Mouse (Mus musculus) kidney, postnatal 36 days (tissue): ENCODE measurements around the gene Rnf126.
"Not testable (repeated sequence)": the region's sequence is repeated elsewhere in the genome, so short reads cannot be mapped to it uniquely, and the experiment has no call there.

ENCODE experiments used
- DNase-seq, 2 experiments: peaks; one replicate each; pipeline ENCODE4 v3.0.0; 2021 to 2022; ENCODE audit warnings: mixed read lengths in 2 of 2

The Rnf126 gene

GRCm38 (mm10) chr10:79765228-79765745 lies 1.5 kb downstream of the Rnf126 start:
- DNase-seq = peak in 1 of 2 experiments; percentile 55

DNA sequence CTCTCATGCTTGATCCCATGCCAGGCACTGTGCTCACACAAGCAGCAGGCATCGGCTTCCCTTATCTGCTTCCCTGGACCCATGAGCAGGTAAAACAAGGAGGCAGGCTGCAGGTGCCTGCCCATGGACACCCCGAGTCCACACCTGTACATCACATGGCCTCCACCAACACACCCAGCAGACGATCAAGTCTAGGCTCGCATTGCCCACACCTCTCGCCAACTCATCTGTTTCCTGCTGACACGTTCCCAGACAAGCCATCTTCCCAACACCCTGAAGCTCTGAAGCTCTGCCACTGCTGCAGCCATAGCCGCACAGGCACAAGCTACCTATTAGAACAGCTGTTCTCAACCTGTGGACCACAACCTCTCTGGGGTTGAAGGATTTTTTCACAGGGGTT lies 2.5 kb downstream of the Rnf126 start:
- DNase-seq = no peak

DNA sequence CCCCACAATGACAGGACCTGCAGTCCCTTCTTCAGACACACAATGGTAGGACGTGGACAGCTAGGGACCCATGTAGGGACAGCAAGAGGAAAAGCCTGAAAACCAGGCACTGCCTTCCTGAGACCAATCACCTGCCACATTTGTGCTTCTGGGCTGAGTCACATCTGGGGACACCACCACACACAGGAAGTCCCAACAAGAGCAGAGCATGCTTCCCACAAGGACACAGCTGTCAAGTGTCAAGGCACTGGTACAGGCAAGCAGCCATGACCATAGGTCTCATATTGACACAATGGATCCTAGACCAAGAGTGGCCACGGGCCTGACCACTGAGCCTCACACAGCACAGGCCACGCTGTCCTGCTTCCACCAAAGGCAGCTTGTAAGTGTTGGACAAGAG lies 3.9 kb downstream of the Rnf126 start:
- no peak for DNase-seq

- no peak for DNase-seq
Observed at GRCm38 (mm10) chr10:79760603-79761143, 6.1 kb downstream of the Rnf126 start.

GRCm38 (mm10) chr10:79759675-79760074 lies 7.1 kb downstream of the Rnf126 start:
- DNase-seq = not testable (repeated sequence)

- no peak for DNase-seq
Observed at GRCm38 (mm10) chr10:79756660-79757059, 10.1 kb downstream of the Rnf126 start.

GRCm38 (mm10) chr10:79755854-79756253 lies 10.9 kb downstream of the Rnf126 start:
- no peak for DNase-seq

DNA sequence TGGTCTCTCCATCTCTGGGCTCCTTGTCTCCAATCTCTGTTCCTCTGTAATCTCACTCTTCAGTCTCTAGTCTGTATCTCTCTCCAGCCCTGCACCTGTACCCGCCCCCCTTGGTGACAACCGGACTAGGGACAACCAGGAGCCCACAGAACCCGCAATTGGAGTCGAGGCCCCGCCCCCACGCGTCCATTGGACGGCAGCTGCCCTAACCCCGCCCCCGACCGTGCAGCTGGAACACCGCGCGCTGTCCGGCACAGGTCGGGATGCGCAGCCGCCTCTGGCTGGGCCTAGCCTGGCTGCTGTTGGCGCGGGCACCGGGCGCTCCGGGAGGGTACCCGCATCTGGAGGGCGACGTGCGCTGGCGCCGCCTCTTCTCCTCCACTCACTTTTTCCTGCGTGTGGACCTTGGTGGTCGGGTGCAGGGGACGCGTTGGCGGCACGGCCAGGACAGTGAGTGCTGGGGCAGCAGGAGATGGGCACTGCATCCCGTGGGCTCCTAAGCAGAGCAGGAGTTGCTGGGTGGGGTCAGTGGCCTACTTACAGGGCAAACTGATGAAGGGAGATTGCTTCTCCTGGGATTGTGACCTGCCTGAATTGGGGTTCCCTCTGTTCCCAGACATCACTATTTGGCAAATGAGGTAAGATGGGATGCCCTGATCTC lies 11.8 kb downstream of the Rnf126 start, which contains the start of gene Fgf22:
Gene Fgf22, plus strand, starts transcription at position 221 of the 661 bp plus-strand sequence.
- DNase-seq = peak; percentile 87 to 96

DNA sequence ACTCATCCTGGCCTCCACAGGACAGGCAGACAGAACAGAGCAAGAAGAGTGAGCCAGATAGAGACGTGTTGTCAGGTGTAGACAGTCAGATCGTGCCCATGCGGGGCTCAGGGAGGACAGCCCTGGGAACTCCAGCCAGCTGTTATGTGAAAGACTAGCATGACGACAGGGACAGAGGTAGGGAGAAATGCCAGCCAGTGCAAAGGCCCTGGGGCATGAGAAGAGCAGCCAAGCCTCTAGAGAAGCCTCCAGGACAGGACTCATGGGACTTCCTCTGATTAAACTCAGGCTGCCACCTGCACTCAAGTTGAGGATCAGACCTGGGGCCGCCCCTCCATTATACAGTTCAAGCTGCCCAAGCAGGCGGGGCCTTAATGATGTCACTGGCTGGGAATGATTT lies 18.3 kb downstream of the Rnf126 start:
- no peak for DNase-seq

DNA sequence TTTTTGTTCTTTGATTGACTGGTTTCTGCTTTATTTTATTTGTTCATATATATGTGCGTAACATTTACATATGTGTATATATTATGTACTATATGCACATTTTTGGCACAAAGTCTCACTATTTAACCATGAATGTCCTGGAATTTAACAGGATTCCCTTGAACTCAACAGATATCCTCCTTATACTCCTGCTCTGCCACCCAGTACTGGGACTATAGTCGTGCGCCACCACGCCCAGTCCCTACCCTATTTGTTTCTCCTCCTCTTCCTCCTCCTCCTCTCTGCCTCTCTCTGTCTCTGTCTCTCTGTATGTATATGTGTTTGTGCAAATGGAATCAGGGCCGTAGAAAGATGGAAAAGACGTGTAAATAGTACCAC lies 20.0 kb downstream of the Rnf126 start:
- DNase-seq = no peak

- peak; percentile 97 to 99 for DNase-seq
Observed at GRCm38 (mm10) chr10:79745898-79746773, 20.6 kb downstream of the Rnf126 start, which contains the start of gene Polrmt. Gene Polrmt, minus strand, starts transcription at chr10:79746581.

- DNase-seq = peak; percentile 38 to 53
Observed at GRCm38 (mm10) chr10:79745411-79745810, 21.3 kb downstream of the Rnf126 start.

DNA sequence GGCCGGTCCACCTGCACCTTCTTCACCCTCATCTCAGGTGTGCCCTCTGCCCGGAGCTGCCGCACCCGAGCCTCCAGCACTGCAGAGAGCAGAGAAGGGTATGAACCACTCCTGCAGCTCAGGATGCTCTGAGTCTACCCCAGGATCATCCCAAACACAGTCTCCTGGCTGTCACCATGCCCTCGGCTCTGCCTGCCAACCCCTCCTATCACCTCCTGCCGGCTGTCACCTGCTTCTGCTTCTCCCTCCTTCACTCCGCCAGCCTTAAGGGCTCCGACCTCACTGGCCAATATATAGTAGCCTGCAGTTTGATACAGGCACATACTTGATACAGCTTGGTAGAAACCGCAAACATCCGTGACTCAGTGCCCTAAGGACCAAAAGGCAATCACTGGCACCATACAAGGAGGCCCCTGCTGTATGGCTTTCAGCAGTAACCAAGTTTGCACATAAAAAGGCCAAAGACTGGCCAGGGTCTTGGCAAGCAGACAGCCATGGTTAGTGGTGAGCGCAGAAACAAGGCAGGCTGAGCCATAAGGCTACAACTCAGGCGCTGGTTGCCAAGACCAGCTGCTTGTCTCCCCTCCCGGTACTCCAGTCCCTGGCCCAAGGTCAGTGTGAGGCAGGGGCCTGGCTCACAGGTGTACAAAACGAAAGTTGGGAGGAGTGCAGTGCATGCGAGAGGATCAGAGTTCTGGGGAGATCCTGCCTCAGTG lies 22.9 kb downstream of the Rnf126 start:
- no peak for DNase-seq

DNA sequence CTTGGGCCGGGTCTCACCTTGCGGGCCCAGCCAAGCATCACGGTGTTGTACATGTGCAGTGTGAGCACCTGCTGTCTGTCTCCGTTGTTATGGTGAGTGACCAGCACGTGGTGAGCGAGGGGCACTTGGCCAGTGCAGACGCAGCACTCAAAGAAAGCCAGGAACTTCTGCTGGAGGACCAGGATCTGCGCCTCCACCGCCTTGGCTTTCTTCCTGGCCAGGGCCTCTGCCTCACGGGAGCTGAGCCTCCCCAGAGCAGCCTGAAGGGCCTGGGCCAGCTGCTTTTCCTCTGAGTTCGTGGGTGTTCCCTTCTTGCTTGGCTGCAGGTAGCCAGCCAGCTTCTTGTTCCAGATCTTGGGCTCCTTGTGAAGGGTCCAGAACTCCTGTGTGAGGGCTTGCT lies 23.6 kb downstream of the Rnf126 start:
- DNase-seq = no peak

DNA sequence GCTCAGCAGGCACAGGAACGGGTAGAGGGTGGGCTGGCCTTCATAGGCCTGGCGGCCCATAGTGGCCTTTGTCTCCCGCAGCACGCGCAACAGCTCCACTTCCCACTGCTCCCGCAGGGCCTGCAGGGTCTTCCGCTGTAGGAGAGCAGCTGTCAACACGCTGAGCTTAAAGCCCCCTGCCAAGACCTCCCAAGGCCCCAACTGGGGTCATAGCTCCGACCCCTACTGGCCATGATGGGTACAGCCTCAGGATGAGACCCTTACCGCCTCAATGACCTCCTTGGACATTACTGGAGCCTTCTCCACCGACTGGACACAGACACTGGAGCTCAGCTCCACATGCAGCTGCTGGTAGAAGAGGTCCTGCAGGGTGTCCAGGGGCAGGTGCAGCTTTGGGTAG lies 25.9 kb downstream of the Rnf126 start:
- DNase-seq = no peak

DNA sequence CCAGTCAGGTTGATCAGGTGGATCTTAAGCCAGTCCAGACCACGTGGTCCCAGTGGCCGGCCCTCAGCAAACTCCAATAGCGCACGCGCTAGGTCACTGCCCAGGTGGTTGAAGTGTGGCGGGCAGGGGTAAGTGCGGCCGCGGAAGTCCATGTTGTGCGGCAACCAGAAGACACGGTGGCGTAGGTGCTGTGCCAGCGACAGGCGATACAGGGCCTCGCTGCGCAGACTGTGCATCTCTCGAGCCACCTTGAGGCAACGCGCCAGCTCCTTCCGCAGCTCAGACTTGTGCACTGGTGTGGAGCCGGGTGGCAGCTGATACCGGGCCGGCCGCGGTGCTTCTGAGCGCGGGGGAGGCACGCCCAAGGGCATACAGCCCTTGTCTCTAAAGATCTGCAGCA lies 27.5 kb downstream of the Rnf126 start:
- DNase-seq = no peak

GRCm38 (mm10) chr10:79738259-79738658 lies 28.5 kb downstream of the Rnf126 start:
- DNase-seq = peak in 1 of 2 experiments; percentile 66

DNA sequence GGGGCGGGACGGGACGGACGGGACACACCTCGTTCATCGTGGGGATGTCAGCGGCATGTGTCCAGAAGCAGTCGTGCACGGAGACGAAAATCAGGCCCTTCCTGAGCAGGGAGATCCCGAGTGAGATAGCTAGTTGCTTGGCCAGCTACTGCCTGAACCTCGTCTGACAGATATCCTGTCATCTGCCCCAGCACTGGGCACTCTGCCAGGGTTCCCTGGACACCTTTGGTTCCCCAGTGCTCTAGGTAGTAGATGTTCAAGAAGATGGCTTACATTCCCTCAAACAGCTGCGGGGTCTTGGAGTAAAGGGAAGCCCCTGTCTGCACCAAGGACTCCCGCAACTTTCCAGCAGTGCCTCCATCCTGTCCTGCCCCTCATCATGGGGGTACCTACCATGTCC lies 30.0 kb downstream of the Rnf126 start:
- peak in 1 of 2 experiments; percentile 65 for DNase-seq

DNA sequence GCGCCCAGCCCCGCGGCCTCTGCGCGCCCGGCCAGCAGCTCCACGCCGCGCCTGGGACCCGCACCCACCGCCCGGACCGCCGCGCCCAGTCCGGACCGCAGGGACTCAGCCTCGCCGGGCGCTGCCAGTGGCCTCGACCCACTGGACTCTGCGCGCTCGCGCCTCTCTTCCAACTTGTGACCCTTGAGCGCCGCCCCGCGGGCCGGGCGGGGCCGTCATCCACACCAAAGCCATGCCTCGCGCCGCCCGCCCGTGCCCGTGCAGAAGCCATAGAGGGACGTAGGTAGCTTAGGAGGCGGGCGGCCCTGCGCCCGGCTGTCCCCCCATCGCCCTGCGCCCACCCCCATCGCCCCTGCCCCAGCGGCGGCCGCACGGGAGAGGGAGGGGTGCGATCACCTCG lies 31.4 kb downstream of the Rnf126 start:
- DNase-seq = peak in 1 of 2 experiments; percentile 39

DNA sequence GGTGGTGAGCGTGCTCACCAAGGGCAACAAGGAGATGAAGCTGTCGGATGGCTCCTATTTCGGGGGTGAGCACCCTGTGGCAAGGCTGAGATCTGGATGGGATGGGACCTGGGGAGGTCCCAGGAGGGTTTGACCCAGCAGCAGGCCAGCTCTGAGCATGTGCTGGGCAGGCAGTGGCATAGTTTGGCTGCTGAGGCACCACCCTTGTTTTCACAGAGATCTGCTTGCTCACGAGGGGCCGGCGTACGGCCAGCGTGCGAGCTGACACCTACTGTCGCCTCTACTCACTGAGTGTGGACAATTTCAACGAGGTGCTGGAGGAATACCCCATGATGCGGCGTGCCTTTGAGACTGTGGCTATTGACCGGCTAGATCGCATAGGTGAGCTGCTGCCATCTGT lies 32.9 kb downstream of the Rnf126 start:
- no peak for DNase-seq

DNA sequence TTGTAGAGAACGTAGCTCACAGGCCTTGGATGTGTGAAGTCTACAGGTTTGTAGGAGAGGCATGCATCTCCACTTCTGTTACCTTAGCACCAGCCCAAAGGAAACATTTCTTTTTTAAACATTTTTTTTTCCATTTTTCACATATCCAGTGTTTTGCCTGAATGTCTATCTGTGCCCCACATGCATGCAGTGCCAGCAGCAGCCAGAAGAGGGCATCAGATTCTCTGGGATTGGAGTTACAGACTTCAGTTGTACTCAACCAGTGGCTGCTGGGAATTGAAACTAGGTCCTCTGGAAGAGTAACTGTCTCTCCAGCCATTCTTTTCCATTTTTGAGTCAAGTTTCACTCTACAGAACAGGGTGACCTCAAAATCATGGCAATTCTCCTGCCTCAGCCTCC lies 34.3 kb downstream of the Rnf126 start:
- DNase-seq = peak; percentile 28 to 70

- DNase-seq = no peak
Observed at GRCm38 (mm10) chr10:79729357-79729965, 37.3 kb downstream of the Rnf126 start.
